Mouse (Mus musculus) stomach, postnatal 0 days (tissue): ENCODE measurements around the gene Zbtb20.

Experiments used
- CTCF ChIP-seq: IDR thresholded peaks from 2 replicates; pipeline ENCODE4 v1.5.1; 2016; ENCODE audit warnings: antibody characterized with exemption, low read depth, mild to moderate bottlenecking, moderate library complexity
- EP300 ChIP-seq: optimal IDR thresholded peaks from 2 replicates; pipeline ENCODE3; 2016; ENCODE audit warnings: antibody characterized with exemption

GRCm38 (mm10) chr16:43578351-43578750 is 702.7 kb downstream of the Zbtb20 start:
- TF ChIP-seq CTCF (no peak), EP300 (no peak)
